ENCODE assay signal across 21 mouse cellular contexts in genomic region chr1:158642247-158642646, GRCm38 (mm10).
"Had no signal": no experiment of that assay in that cellular context is flagged by ENCODE, and none has a peak within 500 bp of the region (broad histone marks: within the 10 kb centered on the region; RNA-seq: fewer than 3 reads in every experiment).

No protein-coding gene starts in this region.

- ATAC-seq: forebrain, embryonic 13.5 days; forebrain, embryonic 14.5 days; forebrain, embryonic 15.5 days; forebrain, embryonic 16.5 days; forebrain, postnatal 0 days had no signal

- DNase-seq: cerebellum, adult 8-10 months; cerebellum, adult 9-10 months; cerebellum, adult 9-11 months; cerebellum, postnatal 10 days; cerebellum, postnatal 14 days; cerebellum, postnatal 25 days; cerebellum, postnatal 36 days; embryo, embryonic 11 days; forebrain, postnatal 0 days; gastrocnemius, adult 2 months; gastrocnemius, postnatal 10 days; gastrocnemius, postnatal 14 days; gastrocnemius, postnatal 25 days; gastrocnemius, postnatal 36 days; heart, adult 11 months; heart, adult 18-20 months; heart, adult 2 months had no signal
